Mouse (Mus musculus): Measurements from ENCODE around the gene Snap91. TPM values are rescaled to one million over a fixed set of nuclear protein-coding genes. Genes with fewer than 3 reads are reported as not detected.

The Snap91 gene
- polyA plus RNA-seq, 1 experiment from 2014 or later, result not detected

DNA sequence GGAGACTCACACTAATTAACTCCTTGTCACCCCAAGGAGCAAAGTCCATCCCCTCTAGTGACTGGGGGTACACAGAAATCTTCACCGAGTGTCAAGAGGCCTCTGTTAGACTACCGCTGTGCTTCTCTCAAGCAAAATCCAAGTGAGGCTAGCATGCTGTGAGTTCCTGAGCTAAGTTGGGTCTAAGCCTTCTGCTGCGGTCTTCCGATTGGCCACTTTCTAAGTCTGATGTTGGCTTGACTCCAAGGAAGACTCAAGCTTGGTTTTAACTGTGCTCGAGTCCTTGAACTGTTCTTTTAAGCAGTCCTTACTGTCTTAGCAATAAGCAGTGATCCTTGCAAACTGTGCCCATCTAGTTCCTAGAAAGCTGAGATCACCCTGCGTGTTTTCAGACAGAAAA, 91.3 kb downstream of the Snap91 start:
- no peak overlapping the region for H3K4me3 ChIP-seq (ENCODE audit: low read depth, low read length)
- no peaks in the 10 kb centered on the region for H3K9me3 ChIP-seq (ENCODE audit: low read length)
- no peaks in the 10 kb centered on the region for H3K4me1 ChIP-seq (ENCODE audit: insufficient read depth)
- WGBS (ENCODE audit: insufficient replicate concordance), result 71% methylated on average over 6 of the region's 6 CpGs
- no peak for TF ChIP-seq EP300 (IDR thresholded peaks at IDR 0.05; ENCODE audit: low read depth)
- TF ChIP-seq CTCF (IDR thresholded peaks at IDR 0.05; ENCODE audit: low read depth), result no peak
- DNase-seq (no peak), ATAC-seq (no peak)
- H3K27ac ChIP-seq (ENCODE audit: low read depth), result no peak overlapping the region
- no peak overlapping the region for H3K4me2 ChIP-seq (ENCODE audit: low read depth, low read length)
- no peaks in the 10 kb centered on the region for H3K36me3 ChIP-seq (replicated peaks; ENCODE audit: insufficient read depth, low read length)
- H3K27me3 ChIP-seq (ENCODE audit: insufficient read depth, low read length), result no peaks in the 10 kb centered on the region
- H3K9ac ChIP-seq (replicated peaks), result no peak overlapping the region

DNA sequence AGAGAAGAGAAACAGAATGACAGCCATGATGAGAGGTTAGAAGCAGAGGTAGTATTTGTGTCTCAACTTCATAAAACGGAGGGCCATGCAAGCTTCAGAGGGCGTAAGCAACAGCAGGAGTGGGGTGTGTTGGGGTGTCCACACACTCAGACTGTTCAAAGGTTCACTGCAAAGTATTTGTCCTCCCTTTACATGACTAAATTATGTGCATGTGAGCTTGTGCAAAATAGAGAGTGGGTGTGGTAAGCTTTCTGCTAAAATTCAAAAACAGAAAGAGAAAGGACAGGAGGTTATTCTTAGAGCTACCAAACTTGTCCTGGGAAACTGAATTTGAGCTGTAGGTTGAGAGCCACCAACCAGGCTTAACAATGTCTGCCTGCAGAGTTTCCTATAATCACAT, 97.6 kb downstream of the Snap91 start:
- TF ChIP-seq CTCF (IDR thresholded peaks at IDR 0.05; ENCODE audit: low read depth) (no peak), EP300 (IDR thresholded peaks at IDR 0.05; ENCODE audit: low read depth) (no peak)
- 74% methylated on average over 2 of the region's 2 CpGs for WGBS (ENCODE audit: insufficient replicate concordance)
- no peak overlapping the region for H3K4me2 ChIP-seq (ENCODE audit: low read depth, low read length)
- H3K27me3 ChIP-seq (ENCODE audit: insufficient read depth, low read length), result no peaks in the 10 kb centered on the region
- no peaks in the 10 kb centered on the region for H3K9me3 ChIP-seq (ENCODE audit: low read length)
- H3K27ac ChIP-seq (ENCODE audit: low read depth), result no peak overlapping the region
- H3K9ac ChIP-seq (replicated peaks), result no peak overlapping the region
- no peak for DNase-seq
- no peak overlapping the region for H3K4me3 ChIP-seq (ENCODE audit: low read depth, low read length)
- H3K4me1 ChIP-seq (ENCODE audit: insufficient read depth), result no peaks in the 10 kb centered on the region
- no peaks in the 10 kb centered on the region for H3K36me3 ChIP-seq (replicated peaks; ENCODE audit: insufficient read depth, low read length)
- no peak for ATAC-seq

DNA sequence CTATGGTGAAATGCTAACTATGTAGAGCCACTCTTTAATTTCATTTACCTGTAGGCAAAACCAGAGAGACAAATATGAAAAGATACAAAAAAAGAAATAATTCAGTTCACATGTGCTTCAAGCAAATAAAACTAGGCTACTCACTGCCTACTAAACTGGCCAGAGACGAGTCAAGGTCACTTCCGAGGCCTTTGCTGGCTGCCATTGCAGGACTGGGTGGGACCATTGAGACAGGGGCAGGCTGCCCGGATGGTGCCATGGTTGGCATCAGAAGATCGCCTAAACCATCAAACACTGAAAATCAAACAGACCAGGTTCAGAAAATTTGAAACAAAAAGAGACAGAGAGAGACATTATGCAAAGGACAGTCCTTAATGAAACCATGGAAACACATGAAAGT, 99.0 kb downstream of the Snap91 start:
- WGBS (ENCODE audit: insufficient replicate concordance), result 72% methylated on average over 4 of the region's 4 CpGs
- Histone ChIP-seq H3K4me2 (ENCODE audit: low read depth, low read length) (no peak overlapping the region), H3K4me1 (ENCODE audit: insufficient read depth) (no peaks in the 10 kb centered on the region), H3K36me3 (replicated peaks; ENCODE audit: insufficient read depth, low read length) (no peaks in the 10 kb centered on the region), H3K4me3 (ENCODE audit: low read depth, low read length) (no peak overlapping the region), H3K9me3 (ENCODE audit: low read length) (no peaks in the 10 kb centered on the region), H3K27ac (ENCODE audit: low read depth) (no peak overlapping the region), H3K9ac (replicated peaks) (no peak overlapping the region), H3K27me3 (ENCODE audit: insufficient read depth, low read length) (no peaks in the 10 kb centered on the region)
- DNase-seq, result no peak
- no peak for ATAC-seq
- TF ChIP-seq CTCF (IDR thresholded peaks at IDR 0.05; ENCODE audit: low read depth), result no peak
- TF ChIP-seq EP300 (IDR thresholded peaks at IDR 0.05; ENCODE audit: low read depth), result no peak

DNA sequence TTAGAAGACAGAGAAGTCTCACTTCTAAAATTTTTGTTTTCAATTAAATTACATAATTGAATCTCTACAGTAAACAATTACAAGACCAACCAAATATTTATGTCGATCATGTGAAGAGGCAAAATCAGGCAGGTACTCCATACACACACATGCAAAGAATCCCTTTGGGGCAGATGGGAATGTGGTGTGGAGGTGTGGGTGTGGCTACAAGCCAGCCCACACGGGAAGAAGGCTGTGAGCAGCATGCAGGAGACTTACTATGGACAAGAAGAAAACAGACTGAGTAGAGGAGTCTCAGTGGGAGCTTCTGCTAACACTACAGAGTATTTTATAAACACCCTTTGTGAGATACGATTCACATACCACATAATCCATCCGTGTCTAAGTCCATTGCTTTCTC, 102.2 kb downstream of the Snap91 start:
- Histone ChIP-seq H3K4me2 (ENCODE audit: low read depth, low read length) (no peak overlapping the region), H3K27me3 (ENCODE audit: insufficient read depth, low read length) (no peaks in the 10 kb centered on the region), H3K27ac (ENCODE audit: low read depth) (no peak overlapping the region), H3K36me3 (replicated peaks; ENCODE audit: insufficient read depth, low read length) (no peaks in the 10 kb centered on the region), H3K9me3 (ENCODE audit: low read length) (no peaks in the 10 kb centered on the region), H3K9ac (replicated peaks) (no peak overlapping the region), H3K4me1 (ENCODE audit: insufficient read depth) (no peaks in the 10 kb centered on the region), H3K4me3 (ENCODE audit: low read depth, low read length) (no peak overlapping the region)
- no peak for ATAC-seq
- TF ChIP-seq EP300 (IDR thresholded peaks at IDR 0.05; ENCODE audit: low read depth), result no peak
- no peak for TF ChIP-seq CTCF (IDR thresholded peaks at IDR 0.05; ENCODE audit: low read depth)
- DNase-seq, result no peak
- WGBS (ENCODE audit: insufficient replicate concordance), result 59% methylated on average over 4 of the region's 4 CpGs

DNA sequence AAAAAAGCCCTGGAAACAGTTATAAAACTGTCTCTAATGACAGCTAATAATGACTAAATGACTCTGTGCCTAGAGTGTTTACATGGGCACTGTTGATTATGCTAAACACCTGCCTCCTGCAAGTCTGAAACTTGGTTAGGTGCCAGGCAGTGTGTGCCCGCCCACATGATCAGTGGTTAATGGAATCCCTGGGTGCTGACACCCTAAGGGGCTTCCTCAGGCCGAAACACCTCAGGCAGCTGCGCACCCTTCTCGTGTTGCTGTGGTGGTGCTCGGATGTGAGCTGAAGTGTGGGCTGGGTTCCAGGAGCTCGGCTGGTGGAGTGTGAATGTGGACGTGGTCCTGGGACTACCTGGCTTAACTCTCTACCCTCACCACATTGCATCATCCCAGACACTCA, 103.1 kb downstream of the Snap91 start:
- Histone ChIP-seq H3K4me1 (ENCODE audit: insufficient read depth) (no peaks in the 10 kb centered on the region), H3K4me3 (ENCODE audit: low read depth, low read length) (no peak overlapping the region), H3K9ac (replicated peaks) (no peak overlapping the region), H3K9me3 (ENCODE audit: low read length) (no peaks in the 10 kb centered on the region), H3K4me2 (ENCODE audit: low read depth, low read length) (no peak overlapping the region), H3K27me3 (ENCODE audit: insufficient read depth, low read length) (no peaks in the 10 kb centered on the region), H3K27ac (ENCODE audit: low read depth) (no peak overlapping the region), H3K36me3 (replicated peaks; ENCODE audit: insufficient read depth, low read length) (no peaks in the 10 kb centered on the region)
- TF ChIP-seq CTCF (IDR thresholded peaks at IDR 0.05; ENCODE audit: low read depth) (no peak), EP300 (IDR thresholded peaks at IDR 0.05; ENCODE audit: low read depth) (no peak)
- WGBS (ENCODE audit: insufficient replicate concordance), result 50% methylated on average over 7 of the region's 7 CpGs
- no peak for ATAC-seq
- no peak for DNase-seq

DNA sequence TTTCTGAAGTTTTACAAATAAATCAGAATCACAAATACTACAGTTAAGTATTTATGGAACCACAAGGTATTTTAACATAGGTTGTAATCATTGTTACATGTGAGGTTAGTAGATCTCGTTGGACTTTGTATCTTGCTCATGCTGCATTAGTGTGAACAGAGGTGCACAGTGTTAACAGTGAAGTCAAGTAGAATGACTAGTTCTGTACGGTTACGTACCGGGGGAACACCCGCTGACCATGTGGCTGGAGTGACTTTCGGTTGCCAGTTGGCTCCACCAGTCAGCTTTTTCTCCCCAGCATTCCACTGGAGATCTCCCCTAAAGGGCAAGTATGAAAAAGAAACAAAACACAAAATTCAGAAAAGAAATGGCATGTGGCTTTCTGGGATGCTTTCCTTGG, 105.1 kb downstream of the Snap91 start:
- Histone ChIP-seq H3K27me3 (ENCODE audit: insufficient read depth, low read length) (no peaks in the 10 kb centered on the region), H3K4me2 (ENCODE audit: low read depth, low read length) (no peak overlapping the region), H3K9ac (replicated peaks) (no peak overlapping the region), H3K27ac (ENCODE audit: low read depth) (no peak overlapping the region), H3K4me1 (ENCODE audit: insufficient read depth) (no peaks in the 10 kb centered on the region), H3K9me3 (ENCODE audit: low read length) (no peaks in the 10 kb centered on the region), H3K4me3 (ENCODE audit: low read depth, low read length) (no peak overlapping the region), H3K36me3 (replicated peaks; ENCODE audit: insufficient read depth, low read length) (no peaks in the 10 kb centered on the region)
- WGBS (ENCODE audit: insufficient replicate concordance), result 78% methylated on average over 6 of the region's 6 CpGs
- TF ChIP-seq EP300 (IDR thresholded peaks at IDR 0.05; ENCODE audit: low read depth), result no peak
- no peak for TF ChIP-seq CTCF (IDR thresholded peaks at IDR 0.05; ENCODE audit: low read depth)
- DNase-seq (no peak), ATAC-seq (no peak)

DNA sequence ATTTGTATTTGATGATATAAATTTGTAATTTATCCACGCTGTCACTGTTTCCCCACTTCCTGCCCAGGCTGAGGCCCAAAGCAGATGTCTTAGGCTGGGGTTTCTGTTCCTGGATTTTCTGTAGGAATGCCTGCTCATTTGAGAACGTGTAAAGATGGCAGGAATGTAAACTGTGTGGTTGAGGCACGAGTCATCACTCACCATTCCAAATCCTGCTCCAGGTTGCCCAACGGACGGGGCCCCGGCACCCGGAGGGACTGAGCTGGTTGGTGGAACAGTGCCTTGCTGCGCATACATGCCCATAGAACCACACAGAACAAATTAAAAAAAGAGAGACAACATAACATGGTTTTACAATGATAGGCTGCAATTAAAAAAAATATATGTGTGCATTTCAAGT, 106.5 kb downstream of the Snap91 start:
- Histone ChIP-seq H3K4me3 (ENCODE audit: low read depth, low read length) (no peak overlapping the region), H3K27me3 (ENCODE audit: insufficient read depth, low read length) (no peaks in the 10 kb centered on the region), H3K36me3 (replicated peaks; ENCODE audit: insufficient read depth, low read length) (no peaks in the 10 kb centered on the region), H3K4me1 (ENCODE audit: insufficient read depth) (no peaks in the 10 kb centered on the region), H3K9ac (replicated peaks) (no peak overlapping the region), H3K9me3 (ENCODE audit: low read length) (no peaks in the 10 kb centered on the region), H3K4me2 (ENCODE audit: low read depth, low read length) (no peak overlapping the region), H3K27ac (ENCODE audit: low read depth) (no peak overlapping the region)
- TF ChIP-seq CTCF (IDR thresholded peaks at IDR 0.05; ENCODE audit: low read depth), result no peak
- TF ChIP-seq EP300 (IDR thresholded peaks at IDR 0.05; ENCODE audit: low read depth), result no peak
- 73% methylated on average over 8 of the region's 8 CpGs for WGBS (ENCODE audit: insufficient replicate concordance)
- ATAC-seq, result no peak
- DNase-seq, result no peak

Measured in liver, postnatal 0 days (tissue).